Mouse (Mus musculus) forebrain, embryonic 15.5 days (tissue): Measurements from ENCODE around the gene Lsamp. TPM values are rescaled to one million over a fixed set of nuclear protein-coding genes. Genes with fewer than 3 reads are reported as not detected.

Experiments
- ATAC-seq: fragments of 200-750 bp; cut with Nextera tagmentation; replicated peaks from 2 replicates; pipeline ENCODE4 v1.8.0; 2017; ENCODE audit warnings: mild to moderate bottlenecking, moderate TSS enrichment, moderate library complexity
- H3K27ac ChIP-seq: fragments of 300-500 bp; sonication (generic); replicated peaks from 2 replicates; pipeline ENCODE4 v1.5.1; 2015; ENCODE audit warnings: mild to moderate bottlenecking, inconsistent platforms
- H3K27me3 ChIP-seq: fragments of 300-500 bp; sonication (generic); 2 replicates; pipeline ENCODE4 v1.6.1; 2015; ENCODE audit warnings: inconsistent platforms
- H3K36me3 ChIP-seq: fragments of 300-500 bp; sonication (generic); 2 replicates; pipeline ENCODE4 v1.6.1; 2015; ENCODE audit warnings: mild to moderate bottlenecking, inconsistent platforms
- H3K4me1 ChIP-seq: fragments of 300-500 bp; sonication (generic); 2 replicates; pipeline ENCODE4 v1.6.1; 2015; ENCODE audit warnings: inconsistent platforms
- H3K4me2 ChIP-seq: fragments of 300-500 bp; sonication (generic); replicated peaks from 2 replicates; pipeline ENCODE4 v1.6.1; 2015; ENCODE audit warnings: mild to moderate bottlenecking, inconsistent platforms
- H3K4me3 ChIP-seq: fragments of 300-500 bp; sonication (generic); 2 replicates; pipeline ENCODE4 v1.5.1; 2015; ENCODE audit warnings: mild to moderate bottlenecking, inconsistent platforms
- H3K9ac ChIP-seq: fragments of 300-500 bp; sonication (generic); replicated peaks from 2 replicates; pipeline ENCODE4 v1.6.1; 2015; ENCODE audit warnings: mild to moderate bottlenecking, inconsistent platforms
- H3K9me3 ChIP-seq: fragments of 300-500 bp; sonication (generic); 2 replicates; pipeline ENCODE4 v1.6.1; 2016; ENCODE audit warnings: inconsistent platforms
- WGBS: fragments of 180-500 bp; shearing (Covaris S2); methylation state at CpG from one replicate; pipeline ENCODE4 v1.1.7; 2015; ENCODE audit warnings: mixed read lengths; 5-methylcytosine and 5-hydroxymethylcytosine counted together
- polyA plus RNA-seq: library from polyadenylated mRNA; unstranded; fragments of >200 nt; fragmentation: Nextera tagmentation; extraction: Ambion mirVana; gene quantifications from 2 replicates; pipeline ENCODE4 v1.2.1, GENCODE M21; 2015

Lsamp gene
- polyA plus RNA-seq, 1 experiment from 2014 or later: 61.0 TPM

GRCm38 (mm10) chr16:41786704-41787103, 1802.5 kb downstream of the Lsamp start:
- no peak overlapping the region for H3K4me3 ChIP-seq
- 20% methylated on average over 3 of the region's 3 CpGs for WGBS
- peaks cover 21% of the 10 kb centered on the region for H3K4me1 ChIP-seq
- no peak overlapping the region for H3K9ac ChIP-seq
- H3K9me3 ChIP-seq: no peaks in the 10 kb centered on the region
- ATAC-seq: peak; percentile 86
- H3K27me3 ChIP-seq: no peaks in the 10 kb centered on the region
- no peak overlapping the region for H3K4me2 ChIP-seq
- H3K27ac ChIP-seq: no peak overlapping the region
- H3K36me3 ChIP-seq: no peaks in the 10 kb centered on the region

- WGBS: 23% methylated on average over 1 of the region's 1 CpGs
- ATAC-seq: no peak; the same call in 1 of the 2 replicates
Measured at GRCm38 (mm10) chr16:41787146-41787545, 1803.0 kb downstream of the Lsamp start.

GRCm38 (mm10) chr16:41790016-41790415, 1805.9 kb downstream of the Lsamp start:
- 93% methylated on average over 2 of the region's 2 CpGs for WGBS

More at GRCm38 (mm10) chr16:41787146-41787545, 1803.0 kb downstream of the Lsamp start:
- Histone ChIP-seq H3K9ac (no peak overlapping the region), H3K4me2 (no peak overlapping the region), H3K4me1 (peaks cover 21% of the 10 kb centered on the region), H3K27me3 (no peaks in the 10 kb centered on the region), H3K36me3 (no peaks in the 10 kb centered on the region), H3K4me3 (no peak overlapping the region), H3K27ac (no peak overlapping the region), H3K9me3 (no peaks in the 10 kb centered on the region)

GRCm38 (mm10) chr16:41820369-41820768, 1836.2 kb downstream of the Lsamp start:
- Histone ChIP-seq H3K4me2 (no peak overlapping the region), H3K36me3 (no peaks in the 10 kb centered on the region), H3K9ac (no peak overlapping the region), H3K4me1 (0 out of 2 replicates have a peak, but pooled peaks cover 8% of the 10 kb centered on the region), H3K27ac (no peak overlapping the region), H3K27me3 (no peaks in the 10 kb centered on the region), H3K9me3 (no peaks in the 10 kb centered on the region), H3K4me3 (no peak overlapping the region)
- WGBS: 61% methylated on average over 6 of the region's 6 CpGs
- ATAC-seq: peak; percentile 60

More at GRCm38 (mm10) chr16:41790016-41790415, 1805.9 kb downstream of the Lsamp start:
- peaks cover 21% of the 10 kb centered on the region for H3K4me1 ChIP-seq
- H3K4me2 ChIP-seq: no peak overlapping the region
- ATAC-seq: no peak
- H3K36me3 ChIP-seq: no peaks in the 10 kb centered on the region
- H3K9me3 ChIP-seq: no peaks in the 10 kb centered on the region
- H3K27me3 ChIP-seq: no peaks in the 10 kb centered on the region
- H3K27ac ChIP-seq: no peak overlapping the region
- H3K4me3 ChIP-seq: no peak overlapping the region
- H3K9ac ChIP-seq: no peak overlapping the region

DNA sequence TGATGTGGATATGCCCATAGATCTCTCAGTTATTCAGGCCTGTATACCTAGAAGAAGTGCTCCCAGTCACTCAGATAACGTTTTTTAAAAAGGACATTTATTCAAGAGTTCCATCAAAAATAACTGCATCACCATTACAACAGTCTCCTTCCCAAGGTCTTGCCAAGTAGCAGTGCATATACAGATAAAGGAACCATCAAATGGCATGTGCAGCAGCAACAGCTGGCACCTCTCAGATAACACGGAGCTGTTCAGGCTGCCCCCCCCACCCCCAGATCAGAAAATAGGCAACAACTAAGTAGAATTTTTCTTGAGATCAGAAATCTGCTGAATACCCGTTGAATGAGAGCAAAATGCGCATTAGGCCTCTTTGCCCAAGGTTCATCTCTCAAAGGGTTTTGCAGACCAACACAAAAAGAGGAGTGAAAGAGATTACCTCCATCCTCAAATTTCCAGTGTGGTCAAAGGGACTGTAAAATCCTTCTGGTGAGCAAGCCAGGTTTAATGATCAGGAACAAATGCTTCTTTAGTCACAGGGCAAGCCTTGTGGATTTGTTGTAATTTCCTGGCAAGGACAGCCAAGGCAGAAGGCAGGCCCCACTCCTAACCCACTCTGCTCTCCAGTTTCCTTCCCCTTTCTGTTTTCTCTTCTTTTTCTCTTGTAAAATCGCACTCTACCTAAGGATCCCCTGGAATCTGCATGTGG, 1842.9 kb downstream of the Lsamp start:
- peak; percentile 51; the same call in 1 of the 2 replicates for ATAC-seq
- H3K9me3 ChIP-seq: no peaks in the 10 kb centered on the region
- no peak overlapping the region for H3K4me2 ChIP-seq
- peaks cover 9% of the 10 kb centered on the region for H3K4me1 ChIP-seq
- no peak overlapping the region for H3K4me3 ChIP-seq
- no peaks in the 10 kb centered on the region for H3K36me3 ChIP-seq
- H3K27ac ChIP-seq: 0 out of 2 replicates have a peak overlapping the region, but pooled peaks have one; percentile 4
- H3K27me3 ChIP-seq: no peaks in the 10 kb centered on the region
- no peak overlapping the region for H3K9ac ChIP-seq
- WGBS: 31% methylated on average over 5 of the region's 5 CpGs

- no peaks in the 10 kb centered on the region for H3K36me3 ChIP-seq
- H3K27ac ChIP-seq: 0 out of 2 replicates have a peak overlapping the region, but pooled peaks have one; percentile 4
- no peaks in the 10 kb centered on the region for H3K9me3 ChIP-seq
- H3K4me1 ChIP-seq: peaks cover 9% of the 10 kb centered on the region
- no peak overlapping the region for H3K4me2 ChIP-seq
- H3K4me3 ChIP-seq: no peak overlapping the region
- H3K27me3 ChIP-seq: no peaks in the 10 kb centered on the region
- H3K9ac ChIP-seq: no peak overlapping the region
- ATAC-seq: peak; percentile 53; the same call in 1 of the 2 replicates
- WGBS: 20% methylated on average over 3 of the region's 3 CpGs
Measured at GRCm38 (mm10) chr16:41827605-41827948, 1843.4 kb downstream of the Lsamp start.

GRCm38 (mm10) chr16:41834637-41835036, 1850.5 kb downstream of the Lsamp start:
- no peak for ATAC-seq
- no peak overlapping the region for H3K27ac ChIP-seq
- H3K4me2 ChIP-seq: no peak overlapping the region
- H3K4me3 ChIP-seq: no peak overlapping the region
- H3K9me3 ChIP-seq: no peaks in the 10 kb centered on the region
- WGBS: 85% methylated on average over 3 of the region's 3 CpGs
- H3K36me3 ChIP-seq: no peaks in the 10 kb centered on the region
- H3K4me1 ChIP-seq: no peaks in the 10 kb centered on the region; the same call in 1 of the 2 replicates
- no peaks in the 10 kb centered on the region for H3K27me3 ChIP-seq
- H3K9ac ChIP-seq: no peak overlapping the region

DNA sequence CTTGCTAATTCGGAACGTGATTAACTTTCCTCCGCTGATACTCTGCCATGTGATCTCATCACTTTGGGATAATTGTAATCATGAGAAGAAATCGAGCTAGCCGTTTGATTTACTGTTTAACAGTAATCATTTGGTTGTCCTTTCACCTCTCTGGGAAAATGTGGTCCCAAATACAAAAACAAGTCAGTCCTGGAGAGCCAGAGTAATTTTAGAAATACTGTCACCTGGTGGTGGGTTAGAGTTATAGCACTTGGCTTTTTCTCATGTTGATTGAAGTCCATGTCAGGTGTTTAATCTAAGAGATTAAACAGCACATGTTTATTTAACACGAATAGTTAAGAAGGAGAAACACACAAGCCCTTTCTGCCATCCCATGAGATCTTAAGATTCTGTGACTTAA, 1851.6 kb downstream of the Lsamp start:
- no peaks in the 10 kb centered on the region for H3K9me3 ChIP-seq
- no peak overlapping the region for H3K27ac ChIP-seq
- no peak overlapping the region for H3K9ac ChIP-seq
- WGBS: 49% methylated on average over 6 of the region's 6 CpGs
- H3K4me3 ChIP-seq: no peak overlapping the region
- H3K27me3 ChIP-seq: no peaks in the 10 kb centered on the region
- ATAC-seq: no peak
- H3K4me2 ChIP-seq: no peak overlapping the region
- H3K36me3 ChIP-seq: no peaks in the 10 kb centered on the region
- no peaks in the 10 kb centered on the region; the same call in 1 of the 2 replicates for H3K4me1 ChIP-seq

- H3K27me3 ChIP-seq: no peaks in the 10 kb centered on the region
- ATAC-seq: peak; percentile 58; the same call in 1 of the 2 replicates
- 56% methylated on average over 2 of the region's 2 CpGs for WGBS
Measured at GRCm38 (mm10) chr16:41839751-41840404, 1855.7 kb downstream of the Lsamp start.

GRCm38 (mm10) chr16:41846903-41847302, 1862.7 kb downstream of the Lsamp start:
- no peak for ATAC-seq
- Histone ChIP-seq H3K4me2 (no peak overlapping the region), H3K9ac (no peak overlapping the region), H3K27me3 (no peaks in the 10 kb centered on the region), H3K36me3 (no peaks in the 10 kb centered on the region), H3K4me1 (no peaks in the 10 kb centered on the region), H3K9me3 (no peaks in the 10 kb centered on the region), H3K27ac (no peak overlapping the region), H3K4me3 (no peak overlapping the region)
- 67% methylated on average over 6 of the region's 6 CpGs for WGBS

More at GRCm38 (mm10) chr16:41839751-41840404, 1855.7 kb downstream of the Lsamp start:
- H3K9me3 ChIP-seq: no peaks in the 10 kb centered on the region
- H3K4me1 ChIP-seq: no peaks in the 10 kb centered on the region; the same call in 1 of the 2 replicates
- H3K4me3 ChIP-seq: no peak overlapping the region
- no peak overlapping the region for H3K4me2 ChIP-seq
- H3K9ac ChIP-seq: no peak overlapping the region
- H3K36me3 ChIP-seq: no peaks in the 10 kb centered on the region
- no peak overlapping the region for H3K27ac ChIP-seq

GRCm38 (mm10) chr16:41871917-41872593, 1887.9 kb downstream of the Lsamp start:
- H3K27me3 ChIP-seq: no peaks in the 10 kb centered on the region
- no peak overlapping the region for H3K4me2 ChIP-seq
- ATAC-seq: peak; percentile 73
- no peaks in the 10 kb centered on the region for H3K9me3 ChIP-seq
- 40% methylated on average over 6 of the region's 6 CpGs for WGBS
- H3K9ac ChIP-seq: no peak overlapping the region
- H3K4me3 ChIP-seq: no peak overlapping the region
- peaks cover 6% of the 10 kb centered on the region for H3K4me1 ChIP-seq
- no peak overlapping the region for H3K27ac ChIP-seq
- no peaks in the 10 kb centered on the region for H3K36me3 ChIP-seq
